Mouse (Mus musculus): ENCODE results near the gene Gm20388.
"Not testable (repeated sequence)": the region's sequence is repeated elsewhere in the genome, so short reads cannot be mapped to it uniquely, and the experiment has no call there.

The Gm20388 gene

DNA sequence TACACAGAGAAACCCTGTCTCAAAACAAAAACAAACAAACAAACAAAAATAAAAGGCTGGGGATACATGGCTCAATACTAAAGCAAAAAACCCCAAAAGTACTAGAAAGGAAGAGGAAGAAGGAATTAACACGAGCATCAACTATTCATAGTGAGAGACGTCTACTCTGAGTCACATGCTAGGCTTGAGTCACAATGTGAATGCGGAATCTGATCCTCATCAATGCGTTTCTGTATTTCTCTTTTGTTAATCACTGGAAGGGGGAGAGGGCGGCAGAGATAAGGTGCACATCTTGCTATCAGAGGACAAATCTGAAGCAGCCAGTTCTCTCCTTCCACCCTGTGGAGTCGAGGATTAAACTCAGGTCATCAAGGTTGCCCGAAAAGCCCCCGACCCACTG is 3117.1 kb downstream of the Gm20388 start:
- no peak for DNase-seq (ENCODE audit: extremely low spot score, low spot score)

DNA sequence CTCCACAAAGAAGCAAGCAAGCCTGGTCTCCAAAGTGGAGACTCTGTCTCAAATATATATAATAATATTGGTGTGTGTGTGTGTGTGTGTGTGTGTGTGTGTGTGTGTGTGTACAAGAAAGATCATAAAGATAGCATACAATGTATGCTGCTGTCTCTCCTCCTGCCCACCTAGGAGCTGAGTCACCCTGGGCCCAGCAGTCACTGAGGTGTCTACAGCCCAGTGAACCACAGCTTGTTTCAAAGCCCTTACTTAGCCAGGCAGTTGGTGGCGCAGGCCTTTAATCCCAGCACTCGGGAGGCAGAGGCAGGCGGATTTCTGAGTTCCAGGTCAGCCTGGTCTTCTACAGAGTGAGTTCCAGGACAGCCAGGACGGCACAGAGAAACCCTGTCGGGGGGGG is 3119.4 kb downstream of the Gm20388 start:
- not testable (repeated sequence) for DNase-seq (ENCODE audit: extremely low spot score, low spot score)

DNA sequence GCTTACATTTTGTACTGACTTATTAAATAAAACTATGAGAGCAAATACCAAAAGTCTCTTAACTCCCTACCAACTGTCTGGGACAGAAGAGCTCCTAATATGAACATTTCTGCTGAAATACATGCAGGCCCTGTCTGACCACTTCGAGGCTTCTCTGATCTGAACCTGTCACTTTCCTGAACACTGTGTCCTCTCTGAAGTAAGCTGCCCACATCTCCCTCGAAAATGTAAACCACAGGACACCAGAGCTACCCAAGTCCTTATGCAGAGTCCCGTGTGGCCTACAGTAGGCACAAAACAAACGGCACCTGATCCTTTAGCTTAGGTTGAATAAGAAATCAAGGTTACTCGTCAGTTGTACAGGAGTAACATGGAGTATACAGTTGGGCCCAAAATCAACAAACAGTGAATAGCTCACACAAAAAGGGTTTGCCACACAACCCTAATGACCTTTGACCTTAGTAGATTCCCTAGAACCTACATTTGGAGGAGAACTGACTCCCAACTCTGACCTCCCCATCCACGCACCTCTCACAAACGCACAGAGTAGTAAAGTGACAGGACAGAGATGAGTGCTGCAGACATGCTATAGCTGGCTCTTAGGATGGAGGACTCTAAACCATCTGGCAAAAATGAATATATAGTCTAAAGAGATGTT is 3120.8 kb downstream of the Gm20388 start:
- DNase-seq (ENCODE audit: extremely low spot score, low spot score), result no peak

DNA sequence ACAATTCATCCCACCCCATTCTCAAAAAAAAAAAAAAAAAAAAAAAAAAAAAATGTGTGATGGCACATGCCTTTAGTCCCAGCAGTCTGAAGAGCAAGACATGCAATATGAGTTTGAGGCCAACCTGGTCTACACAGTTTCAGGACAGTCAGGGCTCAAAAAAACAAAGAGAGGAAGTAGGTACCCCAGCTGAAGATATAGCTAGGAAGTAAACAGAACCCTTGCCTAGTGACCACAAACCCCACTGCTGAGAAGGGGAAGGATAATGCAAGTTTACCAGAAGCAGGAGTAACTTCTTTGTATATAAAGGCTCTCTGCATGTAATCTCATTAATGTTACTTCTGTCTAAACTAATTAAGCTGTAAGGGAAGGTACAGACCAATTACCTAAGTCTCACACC is 3122.1 kb downstream of the Gm20388 start:
- DNase-seq (ENCODE audit: extremely low spot score, low spot score), result no peak

DNA sequence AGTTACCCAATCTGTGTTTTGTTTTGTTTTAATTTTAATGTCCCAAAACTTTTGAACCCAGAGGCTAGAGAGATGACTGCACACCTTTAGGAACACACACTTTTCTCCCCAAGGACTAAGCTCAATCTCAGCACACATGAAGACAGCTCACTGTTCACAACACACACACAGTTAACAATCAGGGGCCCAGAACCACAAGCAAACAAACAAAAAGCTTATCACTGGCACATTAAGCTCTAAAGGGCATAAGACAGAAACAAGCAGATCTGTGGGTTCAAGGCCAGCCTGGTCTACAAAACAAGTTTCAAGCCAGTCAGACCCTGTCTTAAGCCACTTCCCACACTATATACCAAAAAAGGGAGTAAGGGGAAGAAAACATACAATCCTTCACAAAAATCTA is 3122.8 kb downstream of the Gm20388 start:
- no peak for DNase-seq (ENCODE audit: extremely low spot score, low spot score)

DNA sequence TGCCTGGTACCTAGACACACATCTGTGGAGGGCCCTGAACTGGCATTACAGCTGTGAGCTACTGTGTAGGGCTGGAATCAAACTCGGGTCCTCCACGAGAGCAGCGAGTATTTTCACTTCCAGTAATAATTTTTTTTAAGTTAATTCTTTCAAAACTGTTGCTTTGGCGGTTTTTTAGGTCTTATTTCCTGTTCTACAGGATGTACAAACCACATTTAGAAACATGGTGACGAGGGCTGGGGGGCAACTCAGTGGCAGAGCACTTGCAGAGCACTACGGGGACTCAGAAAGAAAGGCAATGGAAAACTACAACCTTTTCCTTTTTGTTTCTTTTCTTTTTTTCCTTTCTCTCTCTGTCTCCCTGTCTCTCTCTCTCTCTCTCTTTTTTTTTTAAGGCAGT is 3123.5 kb downstream of the Gm20388 start:
- no peak for DNase-seq (ENCODE audit: extremely low spot score, low spot score)

DNA sequence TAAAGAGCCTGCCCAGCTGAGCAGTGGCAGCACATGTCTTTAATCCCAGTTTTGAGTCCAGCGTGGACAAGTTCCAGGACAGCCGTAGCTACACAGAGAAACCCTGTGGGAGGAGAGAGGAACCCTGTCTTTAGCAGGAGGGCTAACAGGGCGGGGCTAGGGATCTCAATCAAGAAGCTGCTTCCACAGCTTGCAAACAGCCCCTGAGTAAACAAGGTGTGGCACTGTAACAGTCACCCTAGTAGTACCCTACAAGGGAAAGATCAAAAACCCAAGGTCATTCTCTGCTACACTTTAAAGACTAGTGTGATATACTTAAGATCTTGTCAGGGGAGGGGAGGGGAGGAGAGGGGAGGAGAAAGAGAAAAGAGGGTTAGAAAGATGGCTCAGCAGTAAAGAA is 3126.3 kb downstream of the Gm20388 start:
- DNase-seq (ENCODE audit: extremely low spot score, low spot score), result no peak

DNA sequence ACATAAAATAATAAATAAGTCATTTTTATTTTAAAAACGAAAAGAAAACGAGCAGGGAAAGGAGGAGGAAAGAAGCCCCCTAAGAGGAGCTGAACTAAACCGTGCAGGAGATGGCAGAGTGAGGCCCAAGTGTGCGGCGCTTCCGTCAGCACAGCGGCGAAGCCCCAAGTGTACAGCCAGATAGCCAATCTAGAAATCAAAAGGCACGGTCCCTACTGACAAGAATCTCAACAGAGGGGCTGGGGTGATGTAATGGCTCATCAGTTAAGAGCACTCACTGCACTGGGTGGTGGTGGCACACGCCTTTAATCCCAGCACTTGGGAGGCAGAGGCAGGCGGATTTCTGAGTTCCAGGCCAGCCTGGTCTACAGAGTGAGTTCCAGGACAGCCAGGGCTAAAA is 3126.8 kb downstream of the Gm20388 start:
- no peak for DNase-seq (ENCODE audit: extremely low spot score, low spot score)

DNA sequence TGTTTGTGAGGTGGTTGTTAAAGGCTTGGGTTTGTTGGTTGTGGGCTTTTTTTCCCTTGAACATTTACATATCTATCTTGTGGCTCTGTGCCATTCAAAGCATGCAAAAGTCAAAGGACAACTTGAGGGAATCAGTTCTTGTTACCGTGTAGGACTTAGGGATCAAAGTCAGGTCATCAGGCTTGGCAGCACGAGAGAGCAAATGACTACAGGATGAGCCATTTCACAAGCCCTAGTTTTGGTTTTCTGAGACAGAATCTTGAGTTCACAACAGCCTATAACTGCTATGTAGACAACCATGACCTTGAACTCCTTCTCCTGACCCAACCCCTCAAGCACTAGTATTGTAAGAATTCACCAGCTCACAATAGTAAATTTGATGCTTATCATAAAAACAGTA is 3127.7 kb downstream of the Gm20388 start:
- DNase-seq (ENCODE audit: extremely low spot score, low spot score), result no peak

DNA sequence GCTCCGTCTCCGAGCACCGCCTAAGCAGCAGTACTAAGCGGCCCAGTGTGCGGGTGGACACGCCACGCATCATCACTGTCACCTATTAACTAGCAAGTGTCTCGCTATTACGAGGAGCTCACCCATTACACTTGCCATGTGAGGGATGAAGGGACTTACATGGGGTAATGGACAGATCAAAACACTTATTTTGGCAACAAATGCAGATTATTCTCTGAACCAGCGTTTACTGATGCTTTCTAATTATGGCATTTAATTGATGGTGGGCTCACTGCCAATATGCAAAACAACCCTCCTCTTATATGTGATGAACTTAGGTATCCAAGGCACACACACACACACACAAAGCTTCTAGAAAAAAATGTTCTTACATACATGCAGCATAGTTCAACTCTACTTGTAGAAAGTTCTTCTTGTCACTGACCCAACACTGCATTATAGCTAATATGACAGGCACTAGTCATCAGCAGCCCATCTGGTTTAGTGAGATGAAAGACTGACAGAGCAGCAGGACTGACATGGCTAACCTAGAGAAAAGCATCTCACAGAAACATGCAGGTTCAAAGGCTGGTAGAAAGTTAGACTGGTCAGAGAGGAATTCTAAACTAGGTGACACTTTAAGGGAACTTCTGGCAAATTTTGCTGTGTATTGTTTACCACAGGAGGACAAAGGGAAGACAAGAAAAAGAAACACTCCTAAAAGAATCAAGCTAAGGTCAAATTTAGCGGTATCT is 3128.9 kb downstream of the Gm20388 start:
- no peak for DNase-seq (ENCODE audit: extremely low spot score, low spot score)

DNA sequence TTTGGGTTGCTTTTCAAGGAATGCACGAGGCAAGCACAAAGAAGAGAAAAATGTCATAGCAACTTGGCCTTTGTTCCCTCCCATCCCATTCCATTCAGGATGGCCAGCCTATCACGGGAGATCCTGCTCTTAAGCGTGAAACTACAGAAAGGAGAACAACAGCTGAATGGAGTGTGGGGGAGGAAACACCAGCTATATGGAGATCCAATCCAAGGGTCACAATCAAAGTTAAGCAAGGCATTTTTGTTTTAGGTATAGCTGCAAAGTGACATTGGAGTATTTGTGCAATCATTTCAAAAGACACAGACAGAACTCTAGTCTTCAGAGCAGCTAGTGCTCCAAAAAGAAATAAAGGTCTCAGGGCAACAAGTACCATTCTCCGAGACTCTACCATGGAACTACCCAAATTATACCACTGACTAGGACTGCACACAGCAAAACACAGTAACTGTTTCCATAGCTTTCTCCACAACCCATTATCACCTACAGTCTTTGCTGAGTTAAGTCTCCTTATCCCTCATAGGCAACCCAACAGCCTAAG is 3129.5 kb downstream of the Gm20388 start:
- DNase-seq (ENCODE audit: extremely low spot score, low spot score), result no peak

DNA sequence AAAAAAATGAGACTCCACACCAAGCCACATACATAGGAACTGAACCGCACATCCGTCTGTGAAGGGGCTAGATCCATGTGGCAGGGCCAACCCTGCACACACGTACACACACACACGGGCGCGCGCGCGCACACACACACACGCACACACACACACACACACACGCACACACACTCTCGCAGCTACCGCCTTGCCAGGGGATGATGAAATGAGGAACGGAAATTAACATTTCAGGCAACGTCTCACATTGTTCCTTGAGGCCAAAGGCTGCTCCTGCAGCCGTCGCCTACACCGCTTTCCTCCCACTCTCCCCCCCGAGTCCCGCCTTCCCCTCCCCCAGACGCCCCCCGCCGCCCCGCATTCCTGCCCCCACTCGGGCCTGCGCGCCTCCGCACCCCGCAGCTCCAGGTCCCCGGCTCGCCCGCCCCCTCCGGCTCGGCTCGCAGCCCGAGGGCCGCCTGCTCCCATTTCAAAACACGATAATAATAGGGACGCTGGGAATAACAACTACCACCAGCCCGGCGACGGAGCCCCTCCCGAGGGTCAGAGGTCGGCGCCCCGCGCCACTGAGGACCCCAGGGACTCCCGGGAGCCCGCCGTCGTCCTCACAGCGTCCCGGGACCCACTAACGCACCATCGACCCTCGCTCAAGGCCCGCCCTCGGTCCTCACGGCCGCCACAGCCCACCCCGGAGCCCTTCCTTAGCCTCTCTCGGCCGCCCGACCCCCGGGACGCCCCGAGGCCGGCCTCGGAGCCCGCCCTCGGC is 3130.6 kb downstream of the Gm20388 start:
- DNase-seq (ENCODE audit: extremely low spot score, low spot score), result peak; percentile 68

DNA sequence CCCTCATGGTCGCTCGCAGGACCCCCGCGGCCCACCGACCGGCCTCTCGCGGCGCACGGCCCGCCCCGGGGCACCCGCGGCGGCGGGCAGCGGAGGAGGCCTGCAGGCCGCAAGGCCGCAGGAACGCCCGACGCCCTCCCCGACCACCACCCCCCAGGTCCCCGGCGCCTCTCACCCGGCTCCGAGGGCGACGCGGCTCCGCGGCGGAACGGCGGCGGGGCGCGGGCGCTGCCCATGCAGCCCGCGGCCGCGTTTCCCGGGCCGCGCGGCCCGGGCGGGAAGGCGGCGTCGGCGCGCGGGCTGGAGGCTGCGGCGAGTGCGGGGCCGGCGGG is 3131.1 kb downstream of the Gm20388 start:
- peak; percentile 67 for DNase-seq (ENCODE audit: extremely low spot score, low spot score)

DNA sequence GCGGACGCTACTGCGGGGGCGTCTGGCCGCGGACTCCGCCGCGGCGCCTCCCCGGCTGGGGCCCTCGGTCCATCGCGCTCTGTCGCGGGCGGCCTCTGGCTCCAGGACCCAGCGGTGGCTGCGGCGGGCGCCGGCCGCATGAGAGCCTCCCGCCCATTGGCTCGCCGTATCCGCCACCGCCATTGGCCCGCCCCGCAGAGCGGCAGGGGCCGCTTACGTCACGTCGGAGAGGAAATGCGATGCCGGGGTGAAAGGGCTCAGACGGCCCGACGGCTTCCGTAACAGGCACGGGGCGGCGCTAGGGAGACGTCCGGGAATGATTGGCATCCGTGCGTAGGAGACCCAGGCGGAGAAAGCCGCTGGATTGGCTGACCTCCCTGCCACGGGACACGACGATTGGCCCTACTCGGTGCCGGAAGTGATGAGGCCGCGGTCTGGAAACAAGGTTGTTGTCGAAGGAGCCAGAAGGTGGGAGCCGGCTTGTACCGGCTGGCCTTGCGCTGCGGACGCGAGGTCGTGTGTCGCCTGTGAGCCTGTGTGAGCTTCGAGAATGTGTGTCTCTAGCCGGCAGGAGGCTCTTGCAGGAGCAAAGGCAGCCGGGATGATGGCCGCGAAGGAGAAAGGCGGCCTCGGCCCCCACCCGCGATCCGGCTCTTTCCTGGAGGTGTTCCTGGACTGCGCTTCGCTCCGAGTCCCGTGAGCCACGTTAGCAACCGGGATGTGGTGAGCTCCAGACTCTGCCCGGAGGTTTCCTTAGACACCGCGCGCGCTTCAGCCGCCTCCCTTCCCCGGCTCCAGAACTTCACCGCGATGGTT is 3131.7 kb downstream of the Gm20388 start, which contains the start of gene Ankrd11:
Gene Ankrd11, minus strand, starts transcription at position 120 of the 816 bp plus-strand sequence.
- DNase-seq (ENCODE audit: extremely low spot score, low spot score), result peak; percentile 96

DNA sequence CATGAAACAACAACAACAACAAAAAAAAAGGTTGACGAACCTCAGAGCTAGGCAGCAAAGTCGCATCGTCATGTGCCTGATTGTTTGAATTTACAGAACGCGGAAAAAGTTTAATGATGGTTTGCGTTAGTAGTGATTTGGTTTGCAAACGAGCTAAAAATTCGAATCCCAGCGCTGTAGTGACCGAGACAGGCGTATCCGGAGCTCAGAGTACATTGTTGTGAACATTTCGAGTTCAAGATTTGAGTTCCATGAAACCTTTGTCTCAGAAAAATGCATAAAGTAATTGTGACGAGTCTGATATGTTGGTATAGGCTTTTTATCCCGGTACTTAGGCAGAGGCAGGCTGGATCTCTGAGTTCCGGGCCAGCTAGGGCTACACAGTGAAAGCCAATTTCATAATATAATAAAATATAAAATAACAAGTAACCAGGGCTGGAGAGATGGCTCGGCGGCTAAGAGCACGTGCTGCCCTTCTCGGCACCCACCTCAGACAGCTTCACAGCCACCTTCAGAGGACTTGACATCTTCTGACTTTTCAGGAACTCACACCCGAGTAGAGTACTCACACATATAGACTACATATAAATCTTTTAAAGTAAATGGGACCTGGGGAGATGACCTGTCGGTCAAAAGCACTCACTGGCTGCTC is 3132.5 kb downstream of the Gm20388 start:
- DNase-seq (ENCODE audit: extremely low spot score, low spot score), result no peak

DNA sequence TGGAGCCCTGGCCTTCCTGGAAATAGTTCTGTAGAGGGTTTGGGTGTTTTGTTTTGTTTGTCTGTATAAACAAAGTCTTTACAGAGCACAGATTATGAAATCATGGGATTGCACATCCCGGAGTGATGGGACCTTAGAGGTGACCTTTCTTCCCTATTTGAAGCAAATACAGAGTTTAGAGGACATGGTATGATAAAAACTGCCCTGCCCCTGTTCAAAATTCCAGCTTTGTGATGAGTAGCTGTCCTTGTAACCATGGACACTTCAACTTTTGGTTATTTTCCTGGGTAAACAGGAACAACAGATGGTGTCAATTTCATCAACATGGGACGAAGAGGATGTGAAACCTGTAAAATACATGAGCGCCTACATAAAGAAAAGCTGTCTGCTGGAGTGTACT is 3133.3 kb downstream of the Gm20388 start:
- no peak for DNase-seq (ENCODE audit: extremely low spot score, low spot score)

DNA sequence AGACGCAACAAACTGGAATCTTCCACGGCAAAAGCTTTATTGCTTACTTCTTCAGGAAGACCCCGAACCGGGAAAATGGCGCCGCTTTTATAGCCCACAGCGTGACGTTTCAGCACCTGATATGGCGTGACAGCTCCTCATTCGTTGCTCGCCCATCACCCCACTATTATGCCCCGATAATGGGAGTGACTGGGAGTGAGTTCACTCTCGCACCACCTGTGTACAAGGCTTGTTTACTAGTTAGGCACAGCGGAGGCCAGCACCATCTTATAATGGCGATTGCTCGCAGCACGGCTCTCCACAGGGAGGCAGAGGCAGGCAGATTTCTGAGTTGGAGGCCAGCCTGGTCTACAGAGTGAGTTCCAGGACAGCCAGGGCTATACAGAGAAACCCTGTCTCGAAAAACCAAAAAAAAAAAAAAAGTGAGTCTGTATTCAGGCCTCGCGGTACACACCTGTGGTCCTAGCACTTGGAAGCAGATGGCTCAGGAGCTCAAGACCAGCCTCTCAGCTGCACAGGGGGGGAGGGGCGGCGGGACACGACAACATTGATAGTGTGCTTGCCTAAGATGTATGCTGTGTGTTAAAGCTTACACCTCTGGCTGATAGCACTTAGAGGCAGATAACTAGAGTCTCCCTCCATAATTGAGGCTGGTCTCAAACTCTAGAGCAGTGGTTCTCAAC is 3134.2 kb downstream of the Gm20388 start:
- DNase-seq (ENCODE audit: extremely low spot score, low spot score), result not testable (repeated sequence)

DNA sequence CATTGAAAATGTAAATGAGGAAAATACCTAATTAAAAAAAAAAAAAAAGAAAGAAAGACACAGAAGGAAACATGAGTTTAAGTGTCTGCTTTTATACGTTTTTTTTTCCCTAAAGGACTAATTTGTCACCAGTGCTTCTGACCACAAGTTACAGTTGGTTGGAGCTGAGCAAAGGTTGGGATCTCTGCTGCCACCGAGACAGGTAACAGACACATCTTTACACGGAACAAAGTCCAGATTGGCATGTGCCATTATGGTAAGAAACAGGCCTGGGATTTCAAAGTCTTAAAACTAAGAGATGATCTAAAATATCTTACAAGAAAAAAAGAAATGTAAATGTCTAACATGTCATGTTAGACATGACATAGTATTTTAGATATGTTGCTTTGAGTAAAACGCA is 3136.1 kb downstream of the Gm20388 start:
- DNase-seq (ENCODE audit: extremely low spot score, low spot score), result no peak

DNA sequence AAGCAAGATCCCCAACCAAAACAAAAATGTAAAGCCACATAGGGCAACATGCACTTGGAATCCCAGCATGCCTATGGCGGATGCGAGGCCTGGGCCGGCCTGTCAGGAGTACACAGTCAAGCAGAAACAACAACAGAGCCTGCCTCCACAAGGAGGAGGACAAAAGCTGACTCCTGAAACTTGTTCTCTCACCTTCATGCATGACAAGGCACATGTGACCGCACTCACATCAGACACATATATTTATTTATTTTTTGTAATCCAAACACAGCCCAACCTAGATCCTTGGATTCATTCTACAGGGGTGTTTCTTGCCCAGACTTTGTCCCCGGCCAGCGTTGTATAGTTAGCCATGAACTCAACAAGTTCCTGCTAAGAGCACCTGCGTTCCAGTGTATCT is 3137.2 kb downstream of the Gm20388 start:
- no peak for DNase-seq (ENCODE audit: extremely low spot score, low spot score)

DNA sequence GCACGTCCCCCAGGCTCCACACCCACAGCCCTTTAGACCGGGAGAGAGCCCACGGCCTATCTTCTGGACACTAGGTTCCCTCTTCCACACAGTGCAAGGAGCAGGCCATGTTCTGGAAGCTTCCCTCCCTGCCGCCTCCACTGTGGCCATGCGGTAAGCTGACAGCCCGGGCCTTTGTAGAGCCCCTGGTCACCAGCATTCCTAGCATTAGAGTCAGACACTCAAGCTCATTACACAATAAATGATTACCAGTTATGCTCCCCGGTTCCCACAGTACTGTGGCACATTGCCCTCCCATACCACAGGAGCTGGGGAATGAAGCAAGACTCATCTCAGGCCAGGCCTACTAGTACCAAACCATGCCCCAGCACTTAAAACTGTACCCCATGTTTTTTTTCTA is 3137.8 kb downstream of the Gm20388 start:
- no peak for DNase-seq (ENCODE audit: extremely low spot score, low spot score)
